Mouse (Mus musculus) ES-Bruce4 (cell line): Measurements from ENCODE around the gene Hadhb.

Experiments used
- EP300 ChIP-seq: IDR thresholded peaks from 2 replicates; pipeline ENCODE4 v1.6.1; 2011; ENCODE audit warnings: low read depth, low read length; ENCODE audit not compliant: insufficient read depth
- POLR2A ChIP-seq: IDR thresholded peaks from one replicate; pipeline ENCODE4 v1.8.1; 2011; ENCODE audit warnings: low read length; ENCODE audit not compliant: insufficient read depth

- TF ChIP-seq EP300 (no peak), POLR2A (no peak)
Measured at GRCm38 (mm10) chr5:30233042-30233441, 78.0 kb downstream of the Hadhb start.
